ENCODE assay signal across 8 mouse cellular contexts in genomic region chr17:23785561-23786471, GRCm38 (mm10). TPM values are rescaled to one million over a fixed set of nuclear protein-coding genes. Genes with fewer than 3 reads are reported as not detected.
DNase-seq lines count a peak whose midpoint lies in the region; ATAC-seq and TF ChIP-seq lines count a peak whose summit lies in the region.

Flywch2 (minus strand) TSS chr17:23786081.

- POLR2A ChIA-PET in Patski (lab: Charles Lee) = no interaction called here

- WGBS in lung, embryonic 14.5 days = 2% methylated on average over 43 of the region's 43 CpGs

- ATAC-seq in Patski = peak; percentile 65
- peak; percentile 77 to 80 for ATAC-seq in hematopoietic stem cell, adult 5-6 weeks (replicated peaks in 1 of 2; ENCODE audit: insufficient read depth in 1 of 2, low FRiP score in 2 of 2, low TSS enrichment in 1 of 2, low read depth in 1 of 2, poor library complexity in 2 of 2, severe bottlenecking in 2 of 2)
- ATAC-seq in lung, embryonic 14.5 days (ENCODE audit: insufficient read depth) = peak; percentile 80
- peak; percentile 49; the same call in 1 of the 2 replicates for ATAC-seq in neutrophil, adult 5-6 weeks (ENCODE audit: extremely low read depth, insufficient number of reproducible peaks, low FRiP score, poor library complexity, severe bottlenecking)

- peak within 1 kb of the TSS; percentile 60 for H3K4me3 ChIP-seq in lung, embryonic 14.5 days (ENCODE audit: low read depth, low read length)

- in situ Hi-C loops in Patski (cut with MboI; ENCODE audit: low pct_unique_long_range_greater_than_20kb) = no loop called here

- H3K27me3 ChIP-seq in Patski = no peaks in the 10 kb centered on the region
- H3K27me3 ChIP-seq in lung, embryonic 14.5 days (ENCODE audit: insufficient read depth, low read length) = no peaks in the 10 kb centered on the region

- no peak for TF ChIP-seq CTCF in Patski (IDR thresholded peaks at IDR 0.05)
- no peak; the same call in 1 of the 2 replicates for TF ChIP-seq CTCF in lung, embryonic 14.5 days (IDR thresholded peaks at IDR 0.05; ENCODE audit: low read depth)

- H3K4me1 ChIP-seq in lung, embryonic 14.5 days (ENCODE audit: insufficient read depth) = 0 out of 2 replicates have a peak, but pooled peaks cover 5% of the 10 kb centered on the region

- CTCF ChIA-PET in Patski (lab: Charles Lee) = no interaction called here

- H3K36me3 ChIP-seq in lung, embryonic 14.5 days (ENCODE audit: insufficient read depth) = no peaks in the 10 kb centered on the region

- no peak for DNase-seq in Patski (ENCODE audit: low read depth, low spot score)
- DNase-seq in cerebellum, adult 9-11 months = peak; percentile 98
- DNase-seq in frontal cortex, adult 2 months (ENCODE audit: extremely low spot score in 1 of 2, low spot score in 1 of 2) = peak; percentile 87 to 93
- peak; percentile 76 for DNase-seq in layer of hippocampus, adult 9-10 months (ENCODE audit: low spot score)
- DNase-seq in lung, embryonic 14.5 days = peak; percentile 90
- DNase-seq in thymus, adult 18-20 months = peak; percentile 43 to 63

- H3K9ac ChIP-seq in lung, embryonic 14.5 days = peak within 1 kb of the TSS; percentile 69

- peak within 1 kb of the TSS; percentile 88 for H3K4me2 ChIP-seq in lung, embryonic 14.5 days

- no peak within 1 kb of the TSS; the same call in 1 of the 2 replicates for H3K27ac ChIP-seq in lung, embryonic 14.5 days (ENCODE audit: low read depth)

- no peaks in the 10 kb centered on the region for H3K9me3 ChIP-seq in lung, embryonic 14.5 days (ENCODE audit: low read depth, low read length)

RNA-seq across cellular contexts. Expression of gene Flywch2, which starts in this region (rescaled TPM):
- polyA plus RNA-seq in Patski (2021) = 7.9 TPM
- polyA plus RNA-seq in frontal cortex, adult 2 months (2012; rRNA removed) = 38.8 and 41.8 TPM in 2 replicates
- 6.3 and 9.1 TPM in 2 replicates for total RNA-seq in hematopoietic stem cell, adult 5-6 weeks (2017)
- polyA plus RNA-seq in lung, embryonic 14.5 days (2014; fragmentation: Nextera tagmentation; extraction: Ambion mirVana) = 28.4 and 29.3 TPM in 2 replicates
- total RNA-seq in neutrophil, adult 5-6 weeks (2017) = not detected in 2 replicates

Comparison
In these comparisons a context has a peak if more than half of its experiments do, and no peak if none do; other contexts are left out.
1. Peak in ATAC-seq in neutrophil, adult 5-6 weeks; RNA of the gene not detected or under 1 TPM.